Mouse (Mus musculus): Measurements from ENCODE around the gene Frmd4b.

GRCm38 (mm10) chr6:97346932-97347331 lies 270.4 kb downstream of the Frmd4b start:
- TF ChIP-seq CTCF (IDR thresholded peaks at IDR 0.05; ENCODE audit: low read depth, low read length), result no peak
- TF ChIP-seq POLR2A (IDR thresholded peaks at IDR 0.05; ENCODE audit: extremely low read depth, insufficient read depth, low read length), result no peak

Measured in liver, adult 2 months (tissue).